Mouse (Mus musculus) cerebellum, adult 8-10 months (tissue): ENCODE measurements around the gene Nuak2.
A peak's percentile ranks its signal among the peaks of the same experiment; 100 is the strongest.

ENCODE experiments used
- DNase-seq: peaks from one replicate; pipeline ENCODE4 v3.0.0; 2022

The Nuak2 gene

DNA sequence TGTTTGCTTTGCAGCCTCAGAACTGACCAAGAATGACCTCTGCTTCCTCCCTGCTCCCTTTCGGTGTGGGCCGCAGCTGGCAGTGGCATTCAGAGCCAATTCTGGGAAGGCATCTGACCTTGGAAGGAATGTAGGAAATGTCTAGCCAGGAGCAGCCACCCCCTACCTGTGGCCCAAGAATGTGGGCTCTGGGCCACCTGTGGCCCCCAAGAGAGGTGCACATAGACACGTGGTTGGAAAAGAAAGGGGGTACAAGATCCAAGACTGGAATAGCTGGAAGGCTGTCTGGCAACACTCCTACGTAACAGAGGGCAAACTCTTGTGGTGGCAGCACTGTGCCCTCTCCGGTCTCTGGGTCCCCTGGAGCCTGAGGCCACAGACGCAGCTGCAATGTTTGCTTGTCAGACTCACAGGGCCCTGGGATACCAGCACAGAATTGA, 39.3 kb downstream of the Nuak2 start:
- no peak for DNase-seq

DNA sequence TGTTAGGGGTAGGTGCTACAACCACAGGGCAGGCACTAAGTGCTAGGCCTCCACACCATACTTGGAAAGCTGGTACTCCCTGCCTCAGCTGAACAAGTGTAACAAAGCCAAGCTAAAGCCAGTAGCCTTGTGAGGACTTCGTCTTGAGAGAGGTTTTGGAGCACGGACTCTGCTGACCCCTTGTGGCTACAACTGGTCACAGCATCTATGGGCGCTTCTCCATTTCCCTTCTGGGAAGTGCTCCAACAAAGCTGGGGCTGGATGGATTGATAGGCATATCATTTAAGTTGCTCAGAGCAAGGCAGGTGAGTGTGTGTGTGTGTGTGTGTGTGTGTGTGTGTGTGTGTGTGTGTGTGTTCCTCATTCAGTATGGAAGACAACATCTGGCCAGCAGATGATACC, 39.9 kb downstream of the Nuak2 start:
- DNase-seq = peak; percentile 89

DNA sequence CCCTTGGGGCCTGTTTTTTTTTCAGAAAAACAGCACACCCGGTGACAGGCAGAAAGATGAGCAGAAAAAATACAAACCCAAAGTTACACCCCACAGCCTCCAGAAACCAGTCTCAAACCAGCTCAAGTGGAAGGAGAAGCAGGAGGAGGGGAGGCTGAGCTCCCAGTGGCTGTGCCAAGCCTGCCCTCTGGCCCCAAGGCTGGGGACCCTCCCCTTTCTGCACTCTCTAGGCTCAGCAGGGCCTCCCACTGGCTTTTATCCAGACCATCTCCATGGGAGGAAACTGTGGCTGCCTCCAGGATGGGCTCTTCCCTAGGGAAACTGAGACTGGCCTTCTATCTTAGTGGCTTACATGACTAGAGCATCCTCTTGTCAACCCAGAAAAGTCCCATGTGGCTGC, 40.9 kb downstream of the Nuak2 start:
- no peak for DNase-seq

DNA sequence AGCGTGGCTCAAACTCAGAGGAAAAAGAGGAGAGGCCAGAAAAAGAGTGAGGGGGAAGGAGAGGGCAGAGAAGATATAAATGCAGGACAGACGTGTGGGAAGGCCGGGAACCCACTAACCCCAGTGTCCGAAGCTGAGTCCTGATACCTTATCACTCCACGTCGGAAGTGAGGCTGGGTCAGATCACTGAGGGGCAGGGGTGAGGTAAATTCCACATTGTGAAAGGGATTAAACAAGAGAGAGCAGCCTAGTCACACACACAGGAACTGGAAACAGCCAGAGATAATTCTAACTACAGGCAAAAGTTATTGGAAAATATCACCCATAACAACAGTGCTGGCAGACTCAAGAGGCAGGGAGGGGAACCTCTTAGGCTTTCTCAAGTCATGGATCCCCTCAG, 46.0 kb downstream of the Nuak2 start:
- no peak for DNase-seq

DNA sequence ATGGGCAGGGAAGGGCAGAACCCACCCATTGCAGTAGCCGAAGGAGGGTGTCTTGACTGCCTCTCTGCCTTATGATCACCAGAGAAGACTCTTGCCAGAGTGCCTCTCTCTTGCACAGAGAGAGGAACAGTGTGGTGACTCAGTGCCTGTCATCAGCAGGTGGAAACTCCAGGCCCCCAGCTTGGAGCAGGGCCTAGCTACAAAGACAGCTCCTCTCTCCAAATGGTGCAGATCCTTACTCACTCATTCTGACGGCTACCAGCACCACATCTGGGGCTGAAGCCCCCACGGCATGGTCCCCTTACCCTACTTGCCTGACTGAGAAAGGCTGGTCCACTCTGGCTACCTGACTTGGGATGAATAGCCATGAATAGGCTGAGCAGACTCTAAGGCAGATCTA, 48.5 kb downstream of the Nuak2 start:
- no peak for DNase-seq

DNA sequence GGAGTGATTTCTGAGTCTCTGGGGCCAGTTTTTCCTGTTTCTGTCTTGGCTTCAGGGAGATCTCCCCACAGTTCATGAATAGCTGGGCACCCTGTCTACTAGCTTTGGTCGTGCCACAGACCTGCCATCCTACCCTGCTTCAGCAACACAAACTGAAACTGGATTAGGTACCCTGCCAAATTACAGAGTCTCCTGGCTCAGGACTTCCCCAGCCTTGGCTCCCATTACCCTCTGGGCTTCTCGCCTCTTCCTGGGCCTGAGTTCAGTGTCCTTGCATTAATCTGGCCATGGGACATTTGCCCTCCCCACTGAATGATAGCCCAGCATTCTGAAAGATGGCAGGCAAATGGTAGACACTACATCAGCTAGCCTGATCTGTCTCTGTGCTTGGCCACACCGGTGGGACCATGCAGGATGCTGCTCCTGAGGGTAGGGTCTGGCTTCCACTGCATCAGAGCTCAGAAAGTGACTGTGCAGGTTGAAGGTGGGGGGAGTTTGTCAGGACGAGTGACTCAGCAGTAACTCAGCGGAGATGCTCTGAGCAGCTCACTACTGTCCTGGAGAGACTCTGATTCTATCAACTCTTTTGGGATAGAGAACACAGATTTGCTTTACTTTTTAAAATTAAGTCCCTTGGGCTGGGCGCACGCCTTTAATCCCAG, 49.1 kb downstream of the Nuak2 start:
- DNase-seq = peak; percentile 68

DNA sequence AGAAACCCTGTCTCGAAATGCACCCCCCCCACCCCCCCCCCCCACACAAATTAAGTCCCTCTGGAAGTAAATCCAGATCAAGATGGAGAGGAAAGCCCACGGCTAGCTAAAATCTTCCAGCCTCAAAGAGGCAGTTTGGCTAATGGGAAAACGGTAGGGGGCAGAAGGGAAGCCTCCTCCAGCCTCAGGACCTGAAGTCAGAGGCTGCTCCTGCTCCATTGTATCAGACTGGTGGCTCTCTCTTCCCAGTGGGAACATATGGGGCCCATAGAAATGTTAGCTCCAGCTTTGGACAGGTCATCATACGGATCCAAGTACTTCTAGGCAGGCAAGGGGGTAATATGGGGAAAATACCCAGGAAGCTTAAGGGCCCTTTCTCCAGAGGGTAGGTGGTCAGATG, 49.7 kb downstream of the Nuak2 start:
- no peak for DNase-seq

DNA sequence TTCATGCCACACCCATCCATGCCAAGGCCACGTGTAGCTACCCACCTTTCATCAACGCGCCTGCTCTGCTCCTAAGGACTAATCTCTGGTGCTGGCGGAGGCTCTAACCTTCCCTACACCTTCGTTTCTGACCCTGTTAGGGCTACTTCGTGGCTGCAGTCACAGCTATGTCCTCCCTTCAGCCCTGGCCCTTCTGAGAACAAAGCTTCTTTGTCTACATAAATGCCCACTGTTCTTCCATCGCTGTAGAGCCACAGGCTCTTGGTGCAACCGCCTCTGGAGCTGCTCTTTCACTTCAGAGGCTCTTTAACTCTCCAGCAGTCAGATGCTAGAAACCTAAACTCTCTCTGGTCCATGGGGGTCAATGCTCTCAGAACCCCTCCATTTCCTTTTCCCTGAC, 50.3 kb downstream of the Nuak2 start:
- no peak for DNase-seq

DNA sequence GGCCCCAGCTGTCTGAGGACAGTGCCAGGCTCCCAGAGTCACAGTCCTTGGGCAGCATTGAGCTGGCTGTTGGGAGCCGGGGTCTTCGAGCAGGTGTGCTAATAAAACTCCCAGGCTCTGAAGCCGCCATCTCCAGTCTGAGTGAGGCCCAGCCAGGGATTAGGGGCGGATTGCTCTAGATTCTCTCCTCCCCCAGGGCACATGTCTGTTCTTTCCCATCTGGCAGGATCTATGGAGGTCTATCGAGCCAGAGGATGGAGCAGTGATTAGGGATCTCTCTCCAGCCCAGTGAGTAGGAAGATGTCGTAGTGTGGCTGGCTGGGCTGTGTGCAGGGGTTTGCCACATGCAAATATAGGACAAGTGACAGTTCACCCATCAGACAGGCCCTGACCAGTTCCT, 51.0 kb downstream of the Nuak2 start:
- no peak for DNase-seq

DNA sequence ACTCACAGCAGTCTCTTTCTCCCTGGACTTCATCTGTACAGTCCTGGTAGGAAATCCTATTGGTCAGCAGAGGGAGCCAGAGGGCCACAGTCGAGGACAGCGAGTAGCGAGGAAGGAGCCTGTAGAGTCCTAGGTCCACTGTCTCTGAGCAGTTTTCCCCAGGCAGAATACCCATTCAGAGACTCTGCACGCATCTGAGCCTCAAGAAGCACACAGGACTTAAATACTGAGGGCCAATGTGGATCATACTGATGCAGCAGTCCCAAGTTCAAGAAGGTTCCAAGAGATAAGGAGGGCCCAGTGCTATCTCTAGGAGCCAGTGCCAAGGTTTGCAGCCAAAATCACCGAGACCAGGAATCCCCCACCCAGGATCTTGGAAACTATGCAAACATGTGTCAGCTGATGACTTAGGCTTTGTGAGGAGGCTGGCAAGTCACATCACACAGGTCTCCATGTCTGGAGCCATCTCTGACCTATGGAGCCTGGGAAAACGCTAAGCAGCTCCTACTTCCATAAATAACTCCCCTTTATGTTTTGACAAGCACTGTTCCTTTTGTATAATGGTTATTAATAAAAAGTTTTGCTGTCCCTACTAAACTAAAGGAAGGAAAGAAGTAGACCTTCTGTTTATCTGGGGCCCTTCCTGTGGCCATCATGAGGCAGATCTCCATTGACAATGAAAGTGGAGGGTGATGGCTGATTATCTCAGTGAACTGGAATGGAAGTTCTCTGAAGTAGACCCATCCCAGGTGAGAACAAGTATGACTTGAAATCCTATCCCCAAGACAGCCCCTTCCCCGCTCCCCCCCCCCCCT, 52.0 kb downstream of the Nuak2 start:
- peak; percentile 89 for DNase-seq

DNA sequence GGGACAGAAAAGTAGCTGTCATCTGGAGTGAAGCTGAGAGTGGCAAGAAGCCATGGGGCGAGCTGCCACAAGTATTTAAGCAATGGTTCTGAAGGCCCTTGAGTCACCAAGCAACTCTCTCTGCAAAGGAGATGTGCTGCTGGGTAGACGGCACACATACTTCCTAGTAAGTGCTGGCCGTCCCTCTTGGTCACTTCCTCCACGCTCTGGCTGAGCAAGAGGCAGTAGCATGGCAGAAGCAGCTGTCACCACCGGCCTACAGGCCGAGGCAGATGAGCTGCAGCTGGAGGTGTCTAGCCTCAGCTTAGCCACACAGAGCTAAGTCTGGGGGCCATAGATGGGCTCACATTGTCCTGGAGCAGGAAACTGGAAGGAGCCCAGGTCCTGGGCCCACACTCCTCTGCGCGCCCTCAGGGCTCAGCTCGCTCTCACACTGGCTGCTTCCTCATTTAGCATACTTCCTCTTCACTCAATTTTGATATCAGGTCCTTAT, 54.8 kb downstream of the Nuak2 start:
- DNase-seq = no peak

DNA sequence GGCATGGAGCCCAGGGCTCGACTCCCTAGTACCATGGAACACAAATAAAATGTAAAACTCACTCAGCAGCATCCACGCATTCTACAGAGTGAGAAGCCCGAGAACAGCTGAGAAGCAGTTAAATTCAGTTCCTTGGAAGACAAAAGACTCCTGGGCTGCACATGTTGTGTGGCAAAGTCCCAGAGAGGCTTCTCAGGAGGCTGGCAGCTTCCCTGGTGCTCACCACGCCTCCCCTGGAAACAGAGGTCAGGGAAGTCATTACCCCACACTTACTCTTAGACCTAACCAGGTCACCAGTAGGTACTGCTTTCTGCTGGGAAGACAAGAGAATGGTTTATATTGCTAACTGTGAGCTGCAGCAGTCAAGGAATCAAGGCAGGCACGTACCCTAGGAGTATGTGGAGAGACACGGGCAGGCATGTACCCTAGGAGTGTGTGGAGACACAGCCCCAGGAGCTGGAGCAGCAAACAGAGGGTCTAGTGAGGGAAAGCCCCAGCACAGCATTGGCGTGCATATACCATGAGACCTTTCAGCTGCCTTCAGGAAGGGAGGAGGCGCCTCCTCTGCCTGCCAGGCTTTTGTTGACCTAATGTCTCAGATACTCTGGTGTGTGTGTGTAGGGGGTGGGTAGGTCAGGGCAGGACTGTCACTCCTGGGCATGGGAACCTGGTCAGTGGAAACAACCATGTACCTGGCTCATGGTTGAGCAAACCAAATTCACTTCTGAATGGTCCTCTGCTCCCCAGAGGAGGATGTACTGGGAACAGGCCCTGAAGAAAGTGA, 55.6 kb downstream of the Nuak2 start:
- no peak for DNase-seq

DNA sequence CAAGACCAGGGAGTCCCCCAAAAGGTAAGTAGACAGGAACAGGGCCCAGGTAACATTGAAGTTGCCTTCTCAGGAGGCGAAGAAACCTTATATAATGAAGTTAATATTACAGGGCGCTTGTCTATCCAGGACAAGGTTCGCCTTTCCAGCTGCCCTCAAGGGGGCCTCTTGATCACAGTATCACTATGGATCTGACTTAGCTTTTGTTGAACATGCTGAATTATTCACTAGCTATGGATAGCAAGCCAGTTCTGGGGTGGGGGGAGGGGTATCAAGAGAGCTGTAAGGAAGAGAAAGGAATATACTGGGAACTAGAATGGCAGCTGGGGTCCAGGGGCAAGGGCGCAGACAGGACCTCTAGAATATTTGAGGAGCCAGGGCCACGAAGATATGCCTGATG, 56.4 kb downstream of the Nuak2 start:
- no peak for DNase-seq

DNA sequence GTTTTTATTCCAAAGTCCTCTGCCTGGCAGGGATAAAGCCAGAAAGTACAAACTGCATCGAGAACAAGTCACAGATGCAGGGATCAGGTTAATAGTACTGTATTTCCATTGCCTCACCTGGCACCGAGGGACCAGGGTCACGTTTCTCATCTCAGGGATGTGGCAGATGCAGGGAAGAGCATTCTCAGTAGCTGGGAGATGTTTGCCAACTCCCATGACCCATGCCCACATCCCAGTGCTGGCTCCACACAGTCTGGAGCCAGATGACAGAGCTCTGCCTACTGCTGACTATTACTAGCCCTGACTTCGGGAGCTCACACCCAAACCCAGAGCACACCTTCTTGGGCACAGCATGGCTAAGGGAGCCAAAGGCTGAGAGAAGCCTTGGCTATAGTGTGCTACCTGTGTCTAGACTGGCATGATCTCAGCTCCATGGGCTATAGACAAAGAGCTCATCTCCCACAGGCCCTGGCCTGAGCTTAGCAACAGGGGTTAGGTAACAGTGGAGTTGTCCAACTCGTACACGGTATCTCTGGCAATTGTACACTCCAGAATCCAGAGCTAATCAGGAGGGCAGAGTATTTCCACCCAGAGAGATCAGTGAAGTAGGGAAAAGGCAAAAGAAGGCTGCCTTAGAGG, 57.1 kb downstream of the Nuak2 start:
- DNase-seq = no peak

DNA sequence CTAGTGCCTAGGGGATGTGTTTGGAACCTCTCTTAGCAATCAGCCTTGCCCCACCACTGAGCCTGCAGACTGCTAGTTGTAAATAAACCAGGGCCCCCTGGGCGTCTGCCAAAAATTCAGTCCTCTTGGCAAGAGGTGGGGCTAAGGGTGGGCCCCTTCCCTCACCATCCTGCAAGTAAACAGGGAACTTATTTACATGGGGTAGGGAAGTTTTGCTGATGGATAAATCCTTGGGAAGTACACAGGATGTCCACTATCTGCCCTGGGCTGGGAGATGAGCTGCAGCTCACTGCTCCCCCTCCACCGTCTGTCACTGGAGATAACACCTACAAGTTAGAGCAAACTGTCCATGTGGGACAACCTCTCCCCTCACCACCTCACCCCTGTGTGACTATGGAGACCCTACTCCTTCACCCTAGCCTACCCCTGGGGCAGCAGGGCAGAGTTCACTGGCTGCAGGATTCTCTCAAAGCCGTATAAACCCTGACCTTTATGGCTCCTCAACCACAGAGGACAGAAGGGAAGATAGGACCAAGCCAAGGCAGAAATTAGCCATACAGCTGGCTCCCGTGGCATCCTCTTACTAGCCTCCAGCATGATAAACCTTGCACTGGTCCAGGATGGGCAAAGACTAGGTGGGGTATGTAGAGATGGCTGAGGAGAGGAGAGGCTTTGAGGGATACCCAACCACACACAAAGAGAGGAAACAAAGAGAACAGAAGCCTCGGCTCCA, 58.4 kb downstream of the Nuak2 start:
- DNase-seq = no peak

DNA sequence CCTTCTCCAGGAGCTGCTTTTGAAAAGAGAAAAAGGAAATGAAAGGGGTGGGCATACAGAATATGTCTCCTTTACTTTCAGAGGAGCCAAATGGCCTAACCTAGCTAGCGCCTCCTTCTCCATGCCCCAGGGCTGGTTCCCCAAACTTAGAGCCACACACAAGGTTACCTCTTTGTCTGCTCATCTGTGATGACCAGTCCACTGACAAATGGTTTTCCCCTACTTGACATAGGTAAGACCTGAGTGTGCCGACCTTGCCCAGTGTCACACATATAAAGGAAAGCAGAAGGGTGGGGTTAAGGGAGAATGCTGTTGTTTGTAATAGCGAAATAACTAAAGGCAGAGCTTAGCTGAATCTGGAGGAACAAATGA, 58.9 kb downstream of the Nuak2 start:
- no peak for DNase-seq

DNA sequence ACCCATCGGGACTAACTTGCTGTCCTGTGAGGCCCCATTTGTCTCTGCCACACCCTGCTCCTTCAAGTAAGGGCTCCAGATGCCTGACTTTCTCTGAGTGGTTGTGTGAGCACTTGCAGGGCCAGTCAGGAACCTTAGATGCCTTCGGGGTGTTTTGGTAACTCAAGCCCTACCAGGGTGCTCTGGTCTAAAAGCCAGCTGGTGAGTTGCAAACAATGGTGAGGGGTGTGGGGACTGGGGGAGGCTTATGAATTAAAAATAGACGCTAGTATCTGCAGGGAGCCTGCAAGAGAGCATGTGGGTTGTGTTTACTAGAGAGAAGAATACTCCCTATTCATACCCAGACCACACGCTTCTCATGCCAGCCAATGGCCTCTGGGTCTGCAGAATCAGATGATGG, 59.3 kb downstream of the Nuak2 start:
- DNase-seq = no peak

DNA sequence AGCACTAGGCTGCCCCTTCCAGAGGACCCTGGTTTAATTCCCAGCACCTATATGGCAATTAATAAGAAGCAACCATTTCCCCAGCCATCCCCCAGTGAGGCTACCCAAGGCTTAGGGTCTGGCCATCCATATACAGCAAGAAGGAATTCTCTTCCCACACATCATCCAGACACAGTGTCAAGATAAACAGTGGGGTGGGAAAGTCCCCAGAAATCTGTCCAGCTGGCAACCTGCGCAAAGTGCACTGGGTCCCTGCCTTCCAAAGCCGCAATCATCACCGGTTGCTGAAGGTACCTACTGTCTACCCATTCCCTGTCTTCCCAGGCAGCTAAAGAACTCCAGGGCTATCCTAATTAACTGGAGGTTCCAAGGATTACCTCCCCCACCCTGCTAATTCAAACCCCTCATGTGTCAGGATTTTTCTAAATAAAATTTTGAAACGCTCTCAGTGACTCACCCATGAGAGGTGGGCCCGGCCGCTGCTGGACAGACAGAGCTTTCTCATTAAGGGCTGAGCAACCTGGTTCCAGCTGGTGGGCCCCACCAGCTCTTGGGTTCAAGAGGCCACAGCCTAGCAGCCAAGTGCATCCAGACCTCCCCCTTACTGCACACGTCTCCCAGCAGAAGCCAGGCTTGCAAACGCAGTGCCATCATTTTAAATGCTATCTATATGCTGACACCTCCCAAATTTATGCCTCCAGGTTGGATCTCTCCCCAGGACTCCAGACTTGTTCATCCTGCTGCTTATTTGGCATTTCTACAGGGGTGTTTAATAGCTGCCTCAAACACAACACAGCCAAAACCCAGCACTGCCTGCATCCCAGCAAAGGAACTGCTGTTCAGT, 60.5 kb downstream of the Nuak2 start:
- DNase-seq = no peak

DNA sequence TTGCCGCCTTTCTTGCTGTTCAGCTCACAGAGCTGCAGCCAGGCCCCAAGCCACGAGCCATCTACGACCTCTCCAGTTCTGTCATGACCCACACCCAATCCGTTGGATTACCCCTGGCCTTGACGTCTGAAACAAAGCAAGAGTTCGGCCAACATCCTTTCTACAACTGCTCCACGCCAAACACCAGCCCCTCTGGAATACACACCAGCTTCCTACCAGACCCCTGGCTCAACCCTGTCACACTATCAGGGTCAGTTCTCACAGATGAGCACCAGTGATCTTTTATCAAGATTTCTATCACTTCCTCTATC, 61.1 kb downstream of the Nuak2 start:
- DNase-seq = no peak

DNA sequence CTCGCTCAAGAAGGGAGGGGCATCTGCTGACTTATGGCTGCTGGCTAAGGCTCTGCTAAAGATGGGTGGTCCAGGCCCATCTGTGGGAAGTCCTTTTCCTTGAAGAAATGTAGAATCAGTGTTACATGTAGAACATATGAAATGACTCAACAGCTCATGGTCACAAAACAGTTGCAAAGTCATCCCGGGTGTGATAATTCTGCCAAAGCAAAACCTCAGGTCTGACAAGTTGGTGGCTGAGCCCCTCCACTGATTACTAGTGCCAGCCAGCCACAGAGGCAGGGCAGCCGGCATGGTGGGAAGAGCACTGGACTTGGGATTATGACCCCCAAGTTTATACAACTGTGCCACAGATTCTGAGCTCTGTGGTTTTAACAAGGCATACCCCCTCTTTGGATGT, 61.9 kb downstream of the Nuak2 start:
- DNase-seq = peak; percentile 5

DNA sequence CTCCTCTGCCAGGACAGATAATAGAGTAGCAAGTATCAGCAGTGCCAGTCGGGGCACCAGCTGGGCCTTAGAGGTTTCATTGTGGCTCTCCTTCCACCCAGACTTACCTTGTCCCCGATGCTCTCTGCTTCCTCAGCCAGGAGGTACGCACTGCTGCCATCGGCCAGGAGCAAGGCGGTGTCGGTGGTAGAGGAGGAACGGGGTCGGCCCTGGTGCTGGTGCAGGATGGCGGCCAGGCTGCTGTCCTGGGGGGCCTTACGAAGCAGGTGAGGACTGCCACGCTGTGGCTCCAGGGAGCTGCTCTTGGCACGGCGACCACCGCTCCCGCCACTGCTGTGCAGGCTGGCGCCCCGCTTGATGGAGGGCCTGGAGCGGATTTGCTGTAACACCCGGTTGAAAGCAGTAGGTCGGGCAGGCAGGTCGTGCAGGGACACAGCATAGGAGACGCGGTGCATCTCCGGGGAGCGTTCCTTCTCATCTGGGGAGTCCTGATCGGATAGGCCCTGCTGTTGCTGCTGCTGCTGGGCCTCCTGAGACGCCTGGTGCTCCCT, 64.7 kb downstream of the Nuak2 start:
- DNase-seq = peak; percentile 41
